Mouse (Mus musculus) C2C12 (cell line): ENCODE measurements at regions not wholly inside any gene's neighbourhood (a gene's known extent, or its start where the extent isn't known, plus 50 kb on each side); places are given as distances from the start of the nearest gene placed in this dataset.

Experiments
- H3K27me3 ChIP-seq: one replicate; pipeline ENCODE4 v1.6.1; 2011; ENCODE audit not compliant: control insufficient read depth, insufficient read depth, insufficient read length
- H3K36me3 ChIP-seq: one replicate; pipeline ENCODE4 v1.6.1; 2011; ENCODE audit not compliant: control insufficient read depth, insufficient read depth
- H3K4me3 ChIP-seq: one replicate; pipeline ENCODE4 v1.5.1; 2011; ENCODE audit warnings: mild to moderate bottlenecking, control low read depth; ENCODE audit not compliant: poor library complexity, insufficient read depth, severe bottlenecking
- H3K79me2 ChIP-seq: one replicate; pipeline ENCODE4 v1.6.1; 2011; ENCODE audit not compliant: control insufficient read depth, insufficient read depth
- H3K79me3 ChIP-seq: one replicate; pipeline ENCODE4 v1.6.1; 2011; ENCODE audit warnings: low read depth, control low read depth
- H3ac ChIP-seq: one replicate; pipeline ENCODE3; 2011; ENCODE audit warnings: low read depth; ENCODE audit not compliant: control insufficient read depth, insufficient read length
- CEBPB ChIP-seq: IDR thresholded peaks from one replicate; pipeline ENCODE4 v1.6.1; 2011; ENCODE audit warnings: low read depth, mild to moderate bottlenecking, control low read depth, moderate library complexity
- CTCF ChIP-seq: IDR thresholded peaks from one replicate; pipeline ENCODE4 v1.5.1; 2011; ENCODE audit not compliant: control insufficient read depth, insufficient read depth, insufficient read length
- FOSL1 ChIP-seq: IDR thresholded peaks from one replicate; pipeline ENCODE4 v1.8.0; 2011; ENCODE audit warnings: mild to moderate bottlenecking, low read length; ENCODE audit not compliant: poor library complexity, insufficient read depth, severe bottlenecking
- MAX ChIP-seq: IDR thresholded peaks from one replicate; pipeline ENCODE4 v1.6.1; 2011; ENCODE audit warnings: mild to moderate bottlenecking, control low read depth
- MYOD1 ChIP-seq: IDR thresholded peaks from one replicate; pipeline ENCODE4 v1.6.1; 2011; ENCODE audit warnings: low read depth; ENCODE audit not compliant: control insufficient read depth, insufficient read length
- MYOG ChIP-seq: IDR thresholded peaks from one replicate; pipeline ENCODE4 v1.6.1; 2011; ENCODE audit not compliant: control insufficient read depth, insufficient read length; ENCODE audit errors: extremely low read depth
- USF1 ChIP-seq: IDR thresholded peaks from one replicate; pipeline ENCODE4 v1.6.1; 2011; ENCODE audit warnings: low read depth, mild to moderate bottlenecking, control low read depth, moderate library complexity

GRCm38 (mm10) chr5:67155582-67155981 lies 56.5 kb upstream of the Phox2b start:
- Histone ChIP-seq H3K27me3 (peaks cover 5% of the 10 kb centered on the region), H3K79me3 (no peaks in the 10 kb centered on the region), H3K4me3 (no peak overlapping the region), H3K36me3 (no peaks in the 10 kb centered on the region), H3K79me2 (no peaks in the 10 kb centered on the region), H3ac (no peak overlapping the region)
- TF ChIP-seq CEBPB (no peak), MAX (no peak), MYOG (no peak), FOSL1 (no peak), MYOD1 (no peak), USF1 (no peak), CTCF (no peak)

GRCm38 (mm10) chr5:67156911-67157310 lies 57.8 kb upstream of the Phox2b start:
- TF ChIP-seq CTCF (no peak), MYOD1 (no peak), CEBPB (no peak), MAX (no peak), MYOG (no peak), FOSL1 (no peak), USF1 (no peak)
- H3ac ChIP-seq: no peak overlapping the region
- no peak overlapping the region for H3K4me3 ChIP-seq
- no peaks in the 10 kb centered on the region for H3K79me2 ChIP-seq
- H3K27me3 ChIP-seq: peaks cover 5% of the 10 kb centered on the region
- no peaks in the 10 kb centered on the region for H3K79me3 ChIP-seq
- no peaks in the 10 kb centered on the region for H3K36me3 ChIP-seq

GRCm38 (mm10) chr5:67176827-67177226 lies 77.7 kb upstream of the Phox2b start:
- H3ac ChIP-seq: no peak overlapping the region
- TF ChIP-seq CEBPB (no peak), FOSL1 (no peak), CTCF (no peak), MYOG (no peak), MAX (no peak), MYOD1 (no peak), USF1 (no peak)
- H3K27me3 ChIP-seq: no peaks in the 10 kb centered on the region
- no peaks in the 10 kb centered on the region for H3K79me3 ChIP-seq
- H3K36me3 ChIP-seq: no peaks in the 10 kb centered on the region
- H3K79me2 ChIP-seq: no peaks in the 10 kb centered on the region
- no peak overlapping the region for H3K4me3 ChIP-seq

- Histone ChIP-seq H3K27me3 (no peaks in the 10 kb centered on the region), H3K79me2 (no peaks in the 10 kb centered on the region), H3ac (no peak overlapping the region), H3K36me3 (no peaks in the 10 kb centered on the region), H3K79me3 (no peaks in the 10 kb centered on the region), H3K4me3 (no peak overlapping the region)
- TF ChIP-seq MAX (no peak), MYOD1 (no peak), CEBPB (no peak), MYOG (no peak), USF1 (no peak), CTCF (no peak), FOSL1 (no peak)
Observed at GRCm38 (mm10) chr5:67179221-67179620, 80.1 kb upstream of the Phox2b start.

GRCm38 (mm10) chr5:67189376-67189901 lies 70.9 kb upstream of the Tmem33 start:
- no peak overlapping the region for H3ac ChIP-seq
- H3K79me2 ChIP-seq: no peaks in the 10 kb centered on the region
- no peaks in the 10 kb centered on the region for H3K27me3 ChIP-seq
- TF ChIP-seq MYOD1 (no peak), MYOG (no peak), CEBPB (no peak), CTCF (no peak), MAX (no peak), FOSL1 (no peak), USF1 (no peak)
- no peaks in the 10 kb centered on the region for H3K36me3 ChIP-seq
- H3K4me3 ChIP-seq: no peak overlapping the region
- no peaks in the 10 kb centered on the region for H3K79me3 ChIP-seq

GRCm38 (mm10) chr5:67194065-67194464 lies 66.3 kb upstream of the Tmem33 start:
- TF ChIP-seq MYOG: no peak
- peak; percentile 61 for TF ChIP-seq USF1
- H3ac ChIP-seq: no peak overlapping the region
- no peaks in the 10 kb centered on the region for H3K79me2 ChIP-seq
- H3K4me3 ChIP-seq: no peak overlapping the region
- H3K79me3 ChIP-seq: no peaks in the 10 kb centered on the region
- no peaks in the 10 kb centered on the region for H3K27me3 ChIP-seq
- no peaks in the 10 kb centered on the region for H3K36me3 ChIP-seq
